Mouse (Mus musculus): ENCODE results near the gene Rfx1. TPM values are rescaled to one million over a fixed set of nuclear protein-coding genes. Genes with fewer than 3 reads are reported as not detected.

Rfx1 gene
- polyA plus RNA-seq, 1 experiment from 2014 or later, result 6.8 TPM

DNA sequence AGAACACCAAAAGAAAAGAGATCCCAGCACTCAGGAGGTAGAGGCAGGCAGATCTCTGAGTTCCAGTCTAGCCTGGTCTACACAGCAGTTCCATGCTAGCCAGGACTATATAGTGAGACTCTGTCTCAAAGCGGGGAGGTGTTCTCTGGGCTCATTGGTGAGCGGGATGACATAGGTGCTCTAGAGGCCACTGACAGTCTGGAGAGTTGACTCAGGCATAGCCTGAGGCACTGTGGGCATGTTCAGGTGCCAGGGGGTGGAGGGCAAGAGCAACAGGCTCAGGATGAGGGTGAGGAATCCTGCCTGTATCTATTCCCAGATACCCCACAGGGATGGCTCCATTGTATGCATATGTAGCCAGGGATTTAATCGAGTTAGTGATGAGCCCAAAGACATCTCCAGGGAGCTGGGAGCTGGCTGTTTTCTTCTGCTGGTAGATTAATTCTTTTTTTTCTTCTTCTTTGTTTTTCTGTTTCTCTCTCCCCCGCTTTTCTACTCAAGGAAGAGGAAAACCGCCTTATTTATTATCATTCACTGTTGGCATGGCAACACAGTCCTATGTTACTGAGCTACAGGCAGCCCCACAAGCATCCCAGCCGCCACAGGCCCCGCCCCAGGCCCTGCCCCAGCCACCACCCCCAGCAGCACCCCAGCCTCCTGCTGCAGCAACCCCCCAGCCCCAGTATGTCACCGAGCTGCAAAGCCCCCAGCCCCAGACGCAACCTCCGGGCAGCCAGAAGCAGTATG is 6.8 kb downstream of the Rfx1 start:
- no peak overlapping the region for H3K4me2 ChIP-seq (ENCODE audit: low read length)
- DNase-seq (ENCODE audit: low spot score) (peak; percentile 53), ATAC-seq (peak; percentile 40)
- 40% methylated on average over 9 of the region's 10 CpGs for WGBS
- peak overlapping the region; percentile 77 for H3K27ac ChIP-seq (ENCODE audit: low read depth, low read length)
- H3K27me3 ChIP-seq (replicated peaks; ENCODE audit: control insufficient read depth, insufficient read depth, low read length), result no peaks in the 10 kb centered on the region
- peak overlapping the region; percentile 38; the same call in 1 of the 2 replicates for H3K9ac ChIP-seq (ENCODE audit: low read length)
- H3K4me1 ChIP-seq (ENCODE audit: control insufficient read depth, insufficient read depth, low read length), result peaks cover 6% of the 10 kb centered on the region; the same call in 1 of the 2 replicates
- H3K4me3 ChIP-seq (ENCODE audit: low read depth, low read length), result no peak overlapping the region
- H3K36me3 ChIP-seq (ENCODE audit: control insufficient read depth, insufficient read depth, low read length), result peaks cover 17% of the 10 kb centered on the region
- no peaks in the 10 kb centered on the region for H3K9me3 ChIP-seq (replicated peaks; ENCODE audit: control insufficient read depth, low read length)

DNA sequence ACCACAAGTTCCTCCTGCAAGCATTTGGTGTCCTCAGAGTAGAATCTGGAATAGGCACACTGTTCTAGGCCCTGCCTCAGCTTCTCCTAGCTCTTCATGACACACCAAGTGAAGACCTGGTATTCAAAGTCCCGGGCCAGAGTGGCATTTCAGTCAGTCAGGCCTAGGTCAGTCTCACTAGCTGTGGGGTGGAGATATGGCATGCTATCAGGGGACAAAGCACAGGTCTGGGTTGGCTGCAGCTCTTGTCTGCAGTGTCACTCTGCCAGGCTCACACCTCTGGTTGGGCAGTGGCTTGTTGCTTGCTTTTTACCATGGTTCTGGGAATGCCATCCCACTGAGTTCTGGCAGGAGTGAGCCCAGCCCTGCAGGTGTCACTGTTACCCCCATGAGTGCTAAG is 9.8 kb downstream of the Rfx1 start:
- 77% methylated on average over 1 of the region's 1 CpGs for WGBS
- H3K4me3 ChIP-seq (ENCODE audit: low read depth, low read length), result no peak overlapping the region
- peaks cover 4% of the 10 kb centered on the region; the same call in 1 of the 2 replicates for H3K4me1 ChIP-seq (ENCODE audit: control insufficient read depth, insufficient read depth, low read length)
- H3K27ac ChIP-seq (ENCODE audit: low read depth, low read length), result no peak overlapping the region
- peaks cover 40% of the 10 kb centered on the region for H3K36me3 ChIP-seq (ENCODE audit: control insufficient read depth, insufficient read depth, low read length)
- DNase-seq (ENCODE audit: low spot score), result no peak
- no peaks in the 10 kb centered on the region for H3K27me3 ChIP-seq (replicated peaks; ENCODE audit: control insufficient read depth, insufficient read depth, low read length)
- H3K9ac ChIP-seq (ENCODE audit: low read length), result no peak overlapping the region
- ATAC-seq, result no peak
- H3K4me2 ChIP-seq (ENCODE audit: low read length), result no peak overlapping the region
- H3K9me3 ChIP-seq (replicated peaks; ENCODE audit: control insufficient read depth, low read length), result no peaks in the 10 kb centered on the region

DNA sequence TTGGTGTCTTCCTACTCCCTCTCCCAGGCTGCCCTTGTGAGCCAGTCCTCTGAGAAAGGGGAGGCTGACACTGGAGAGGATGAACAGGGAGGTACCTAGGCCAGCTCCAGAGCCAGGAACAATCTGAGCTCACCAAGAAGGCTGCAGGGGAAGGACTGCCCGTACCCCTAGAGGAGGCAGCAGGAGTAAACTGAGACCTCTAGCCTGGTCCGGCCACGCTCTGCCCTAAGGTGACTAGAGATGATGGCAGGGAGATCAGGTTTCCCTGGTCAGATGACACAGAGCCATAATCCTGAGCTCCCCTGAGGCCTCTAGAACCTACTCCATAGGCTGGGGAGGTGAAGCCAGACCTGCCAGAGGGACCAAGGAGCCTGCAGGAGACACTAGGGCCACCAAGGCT is 10.2 kb downstream of the Rfx1 start:
- H3K27me3 ChIP-seq (replicated peaks; ENCODE audit: control insufficient read depth, insufficient read depth, low read length), result no peaks in the 10 kb centered on the region
- peaks cover 4% of the 10 kb centered on the region; the same call in 1 of the 2 replicates for H3K4me1 ChIP-seq (ENCODE audit: control insufficient read depth, insufficient read depth, low read length)
- H3K4me2 ChIP-seq (ENCODE audit: low read length), result no peak overlapping the region
- WGBS, result 93% methylated on average over 3 of the region's 3 CpGs
- no peaks in the 10 kb centered on the region for H3K9me3 ChIP-seq (replicated peaks; ENCODE audit: control insufficient read depth, low read length)
- ATAC-seq (no peak), DNase-seq (ENCODE audit: low spot score) (no peak)
- H3K36me3 ChIP-seq (ENCODE audit: control insufficient read depth, insufficient read depth, low read length), result peaks cover 43% of the 10 kb centered on the region
- no peak overlapping the region for H3K9ac ChIP-seq (ENCODE audit: low read length)
- no peak overlapping the region for H3K4me3 ChIP-seq (ENCODE audit: low read depth, low read length)
- H3K27ac ChIP-seq (ENCODE audit: low read depth, low read length), result no peak overlapping the region

DNA sequence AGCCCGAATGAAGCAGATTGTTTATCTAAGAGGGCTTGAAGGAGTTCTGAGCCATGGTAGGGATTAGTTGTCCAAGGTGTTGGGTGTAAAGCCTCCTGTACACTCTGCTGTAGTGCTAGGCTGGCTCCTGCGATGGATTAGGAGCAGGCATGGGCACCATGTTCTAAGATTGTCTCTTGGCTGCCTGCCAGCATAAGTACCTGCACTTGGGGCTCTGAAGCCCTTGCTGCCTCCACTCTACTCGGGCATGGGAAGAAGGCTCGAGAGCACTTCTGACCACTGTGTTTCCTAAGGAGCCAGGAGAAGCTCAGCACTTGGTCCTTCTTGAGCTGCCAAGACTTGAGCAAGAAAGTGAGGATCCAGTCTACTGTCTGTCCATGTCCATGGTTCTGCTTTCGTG is 12.6 kb downstream of the Rfx1 start:
- Histone ChIP-seq H3K9me3 (replicated peaks; ENCODE audit: control insufficient read depth, low read length) (no peaks in the 10 kb centered on the region), H3K4me3 (ENCODE audit: low read depth, low read length) (no peak overlapping the region), H3K4me1 (ENCODE audit: control insufficient read depth, insufficient read depth, low read length) (no peaks in the 10 kb centered on the region), H3K4me2 (ENCODE audit: low read length) (no peak overlapping the region), H3K27ac (ENCODE audit: low read depth, low read length) (no peak overlapping the region), H3K27me3 (replicated peaks; ENCODE audit: control insufficient read depth, insufficient read depth, low read length) (no peaks in the 10 kb centered on the region), H3K9ac (ENCODE audit: low read length) (no peak overlapping the region), H3K36me3 (ENCODE audit: control insufficient read depth, insufficient read depth, low read length) (peaks cover 66% of the 10 kb centered on the region)
- no peak for DNase-seq (ENCODE audit: low spot score)
- WGBS, result 88% methylated on average over 5 of the region's 5 CpGs
- ATAC-seq, result no peak

DNA sequence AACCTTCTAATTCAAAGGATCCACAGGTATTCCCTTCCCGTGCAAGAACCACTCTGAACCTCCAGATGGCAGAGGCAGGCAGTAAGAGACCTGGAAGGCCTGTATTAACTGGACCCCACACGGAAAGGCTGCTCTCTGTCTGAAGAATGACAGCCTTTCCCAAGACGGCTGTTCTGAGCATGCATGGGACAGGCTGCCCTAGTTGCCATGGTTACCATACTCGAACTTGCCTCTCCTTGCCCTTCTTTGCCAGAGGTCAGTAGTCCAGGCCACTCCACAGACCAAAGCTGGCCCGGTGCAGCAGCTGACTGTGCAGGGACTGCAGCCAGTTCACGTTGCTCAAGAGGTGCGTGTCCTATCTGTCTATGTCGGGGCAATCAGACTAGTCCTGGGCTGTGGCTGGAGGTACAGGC is 17.2 kb downstream of the Rfx1 start:
- Histone ChIP-seq H3K4me1 (ENCODE audit: control insufficient read depth, insufficient read depth, low read length) (no peaks in the 10 kb centered on the region), H3K9ac (ENCODE audit: low read length) (0 out of 2 replicates have a peak overlapping the region, but pooled peaks have one; percentile 21), H3K4me3 (ENCODE audit: low read depth, low read length) (no peak overlapping the region), H3K36me3 (ENCODE audit: control insufficient read depth, insufficient read depth, low read length) (peaks cover 87% of the 10 kb centered on the region), H3K27me3 (replicated peaks; ENCODE audit: control insufficient read depth, insufficient read depth, low read length) (no peaks in the 10 kb centered on the region), H3K9me3 (replicated peaks; ENCODE audit: control insufficient read depth, low read length) (no peaks in the 10 kb centered on the region), H3K27ac (ENCODE audit: low read depth, low read length) (no peak overlapping the region), H3K4me2 (ENCODE audit: low read length) (no peak overlapping the region)
- no peak for DNase-seq (ENCODE audit: low spot score)
- no peak for ATAC-seq
- WGBS, result 40% methylated on average over 8 of the region's 8 CpGs

DNA sequence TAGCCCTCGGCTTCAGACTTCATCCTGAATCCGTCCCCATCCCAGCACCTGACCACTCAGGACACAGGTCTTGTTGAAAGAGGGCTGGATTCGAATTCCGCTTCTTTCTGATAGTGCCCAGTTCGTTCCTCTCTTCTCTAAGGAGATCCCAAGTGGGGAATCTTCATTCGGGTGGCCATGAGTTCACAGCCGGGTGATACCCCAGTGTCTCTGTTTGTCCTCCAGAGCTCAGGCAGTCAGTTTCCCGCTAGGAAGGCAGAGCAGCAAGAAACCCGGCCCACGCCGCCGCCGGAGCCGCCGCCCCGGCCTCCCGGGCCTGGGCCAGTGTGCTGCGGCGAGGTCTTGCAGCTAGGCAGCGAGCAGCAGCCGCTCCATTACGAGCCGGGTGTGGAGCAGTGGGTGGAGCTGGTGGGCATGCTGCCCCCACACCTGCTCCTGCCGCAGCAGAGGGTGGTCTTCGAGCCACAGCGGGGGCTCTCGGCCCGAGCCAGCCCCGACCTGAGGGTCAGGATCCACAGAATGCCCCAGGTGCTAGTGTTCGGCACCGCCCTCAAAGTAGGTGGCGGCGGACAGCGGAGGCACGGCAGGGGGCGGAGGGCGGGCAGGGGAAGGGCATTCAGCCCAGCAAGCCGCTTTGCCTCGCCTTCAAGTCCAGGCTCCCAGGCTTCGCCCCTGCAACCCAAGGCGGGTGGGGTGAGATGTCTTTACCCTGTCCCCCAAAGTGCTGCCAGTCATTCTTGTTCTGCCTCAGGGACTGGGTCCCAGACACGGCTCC is 17.9 kb downstream of the Rfx1 start:
- no peak for DNase-seq (ENCODE audit: low spot score)
- H3K9me3 ChIP-seq (replicated peaks; ENCODE audit: control insufficient read depth, low read length), result no peaks in the 10 kb centered on the region
- H3K4me3 ChIP-seq (ENCODE audit: low read depth, low read length), result no peak overlapping the region
- ATAC-seq, result no peak
- H3K36me3 ChIP-seq (ENCODE audit: control insufficient read depth, insufficient read depth, low read length), result peaks cover 89% of the 10 kb centered on the region
- WGBS, result 29% methylated on average over 42 of the region's 42 CpGs
- H3K27ac ChIP-seq (ENCODE audit: low read depth, low read length), result no peak overlapping the region
- no peak overlapping the region for H3K4me2 ChIP-seq (ENCODE audit: low read length)
- H3K4me1 ChIP-seq (ENCODE audit: control insufficient read depth, insufficient read depth, low read length), result no peaks in the 10 kb centered on the region
- 0 out of 2 replicates have a peak overlapping the region, but pooled peaks have one; percentile 21 for H3K9ac ChIP-seq (ENCODE audit: low read length)
- H3K27me3 ChIP-seq (replicated peaks; ENCODE audit: control insufficient read depth, insufficient read depth, low read length), result no peaks in the 10 kb centered on the region

DNA sequence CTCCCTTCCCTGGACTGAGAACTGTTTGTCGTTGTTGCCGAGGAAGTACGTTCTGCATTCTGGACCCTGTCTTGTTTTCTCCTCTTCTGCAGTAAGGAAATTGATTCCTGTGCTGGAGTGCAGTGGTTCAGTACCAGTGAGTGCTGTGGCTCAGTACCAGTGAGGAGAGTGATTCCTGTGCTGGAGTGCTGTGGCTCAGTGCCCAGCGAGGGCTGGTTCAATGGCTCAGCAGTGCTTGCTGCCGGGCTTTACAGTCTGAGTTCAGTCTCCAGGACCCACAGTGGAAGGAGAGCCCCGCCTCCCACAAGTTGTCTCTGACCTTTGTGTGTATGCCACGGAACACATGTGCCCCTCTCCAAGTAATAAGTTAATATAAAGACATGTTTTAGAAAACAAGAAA is 20.5 kb downstream of the Rfx1 start:
- Histone ChIP-seq H3K4me3 (ENCODE audit: low read depth, low read length) (no peak overlapping the region), H3K4me1 (ENCODE audit: control insufficient read depth, insufficient read depth, low read length) (no peaks in the 10 kb centered on the region), H3K9ac (ENCODE audit: low read length) (no peak overlapping the region), H3K4me2 (ENCODE audit: low read length) (no peak overlapping the region), H3K36me3 (ENCODE audit: control insufficient read depth, insufficient read depth, low read length) (peaks cover 90% of the 10 kb centered on the region), H3K27ac (ENCODE audit: low read depth, low read length) (no peak overlapping the region), H3K9me3 (replicated peaks; ENCODE audit: control insufficient read depth, low read length) (no peaks in the 10 kb centered on the region), H3K27me3 (replicated peaks; ENCODE audit: control insufficient read depth, insufficient read depth, low read length) (no peaks in the 10 kb centered on the region)
- no peak for DNase-seq (ENCODE audit: low spot score)
- no peak for ATAC-seq
- 90% methylated on average over 7 of the region's 7 CpGs for WGBS

DNA sequence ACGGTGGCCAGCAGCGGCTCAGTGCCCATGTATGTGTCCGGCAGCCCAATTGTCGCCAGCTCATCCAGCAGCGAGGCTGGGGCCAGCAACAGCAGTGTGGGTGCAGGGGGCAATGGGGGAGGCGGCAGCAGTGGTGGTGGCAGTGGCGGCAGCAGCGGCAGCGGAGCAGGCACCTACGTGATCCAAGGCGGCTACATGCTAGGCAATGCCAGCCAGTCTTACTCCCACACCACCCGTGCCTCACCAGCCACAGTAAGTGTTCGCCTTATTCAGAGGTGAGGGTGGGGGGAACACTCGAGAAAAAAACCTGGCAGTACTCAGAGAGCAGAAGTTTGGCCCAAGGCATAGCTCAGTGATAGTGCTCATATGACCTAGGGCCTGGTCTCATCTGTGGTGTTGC is 21.2 kb downstream of the Rfx1 start:
- 94% methylated on average over 14 of the region's 14 CpGs for WGBS
- ATAC-seq (no peak), DNase-seq (ENCODE audit: low spot score) (no peak)
- Histone ChIP-seq H3K27ac (ENCODE audit: low read depth, low read length) (no peak overlapping the region), H3K9me3 (replicated peaks; ENCODE audit: control insufficient read depth, low read length) (no peaks in the 10 kb centered on the region), H3K4me1 (ENCODE audit: control insufficient read depth, insufficient read depth, low read length) (no peaks in the 10 kb centered on the region), H3K9ac (ENCODE audit: low read length) (no peak overlapping the region), H3K4me3 (ENCODE audit: low read depth, low read length) (no peak overlapping the region), H3K36me3 (ENCODE audit: control insufficient read depth, insufficient read depth, low read length) (peaks cover 90% of the 10 kb centered on the region), H3K4me2 (ENCODE audit: low read length) (no peak overlapping the region), H3K27me3 (replicated peaks; ENCODE audit: control insufficient read depth, insufficient read depth, low read length) (no peaks in the 10 kb centered on the region)

DNA sequence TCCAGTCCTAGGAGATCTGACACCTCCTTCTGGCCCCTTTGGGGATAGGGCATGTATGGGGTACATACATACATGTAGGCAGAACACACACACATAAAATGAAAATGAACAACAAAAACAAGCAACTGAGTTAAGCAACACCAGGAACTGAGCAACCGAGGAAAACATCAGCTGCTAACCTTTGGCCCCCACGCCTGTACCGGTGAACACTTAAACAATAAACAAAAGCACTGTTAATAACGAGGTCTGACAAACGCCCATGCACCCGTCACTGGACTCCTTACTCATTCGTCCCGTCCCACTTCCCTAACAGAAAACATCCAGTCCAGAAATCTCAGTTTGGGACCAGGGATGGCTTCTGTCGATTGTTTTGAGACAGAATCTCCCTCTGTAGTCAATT is 22.6 kb downstream of the Rfx1 start:
- ATAC-seq, result no peak

More for the DNA sequence above, 22.6 kb downstream of the Rfx1 start:
- no peak overlapping the region for H3K9ac ChIP-seq (ENCODE audit: low read length)
- H3K4me1 ChIP-seq (ENCODE audit: control insufficient read depth, insufficient read depth, low read length), result no peaks in the 10 kb centered on the region
- H3K27ac ChIP-seq (ENCODE audit: low read depth, low read length), result no peak overlapping the region
- WGBS, result 69% methylated on average over 9 of the region's 9 CpGs
- H3K9me3 ChIP-seq (replicated peaks; ENCODE audit: control insufficient read depth, low read length), result no peaks in the 10 kb centered on the region
- H3K4me2 ChIP-seq (ENCODE audit: low read length), result no peak overlapping the region
- peaks cover 87% of the 10 kb centered on the region for H3K36me3 ChIP-seq (ENCODE audit: control insufficient read depth, insufficient read depth, low read length)
- no peaks in the 10 kb centered on the region for H3K27me3 ChIP-seq (replicated peaks; ENCODE audit: control insufficient read depth, insufficient read depth, low read length)
- no peak overlapping the region for H3K4me3 ChIP-seq (ENCODE audit: low read depth, low read length)
- DNase-seq (ENCODE audit: low spot score), result no peak
